Mouse (Mus musculus): ENCODE data around the gene Mas1.

DNA sequence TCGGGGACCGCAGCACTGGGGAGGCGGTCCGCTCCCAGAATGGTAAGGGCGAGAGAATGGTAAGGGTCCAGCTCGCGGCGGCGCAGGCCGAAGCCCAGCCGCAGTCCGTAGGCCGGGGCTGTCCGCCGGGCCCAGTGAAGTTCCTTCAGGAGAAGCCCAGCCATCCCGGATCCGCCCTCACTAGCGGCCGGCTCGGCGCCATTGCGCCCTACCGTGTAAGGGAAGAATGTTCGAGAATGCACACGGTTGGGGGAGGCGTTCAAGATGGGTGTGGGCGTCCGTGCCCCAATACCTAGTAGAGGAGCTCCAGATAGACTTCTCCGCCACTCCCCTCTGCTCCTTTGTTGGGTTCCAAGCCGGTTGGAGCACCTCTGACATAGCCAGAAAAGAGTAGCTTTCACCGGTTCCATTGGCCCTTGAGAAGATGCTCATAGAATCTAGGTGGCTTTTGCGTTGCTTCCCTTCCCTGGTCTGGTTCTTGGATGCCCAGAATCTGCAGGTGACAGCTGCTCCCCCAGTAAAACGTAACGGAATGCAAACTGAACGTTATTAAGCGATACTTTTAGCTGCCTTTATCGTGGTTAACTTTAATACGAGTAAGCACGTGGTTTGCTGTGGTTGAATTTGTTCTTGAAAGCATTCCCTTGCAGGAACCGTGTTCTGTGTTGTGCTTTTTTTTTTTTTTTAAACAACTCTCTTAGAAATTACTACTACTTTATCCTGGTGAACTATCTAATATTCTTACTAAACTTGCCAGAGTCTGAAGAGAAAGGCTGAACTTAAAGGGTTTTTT lies 48.8 kb upstream of the Mas1 start:
- TF ChIP-seq CTCF (IDR thresholded peaks at IDR 0.05; ENCODE audit: extremely low read depth, insufficient read depth, low read length): no peak
- TF ChIP-seq POLR2A (IDR thresholded peaks at IDR 0.05; ENCODE audit: extremely low read depth, insufficient read depth, low read length): no peak

All from cortical plate, adult 2 months (tissue).